Mouse (Mus musculus) midbrain, embryonic 10.5 days (tissue): ENCODE data around the gene Ptgds. TPM values are rescaled to one million over a fixed set of nuclear protein-coding genes. Genes with fewer than 3 reads are reported as not detected.

Source experiments
- DNase-seq: peaks from one replicate; pipeline ENCODE4 v3.0.0-alpha.2; 2017; ENCODE audit warnings: low spot score
- H3K27ac ChIP-seq: fragments of 300-500 bp; sonication (generic); replicated peaks from 2 replicates; pipeline ENCODE4 v1.5.1; 2016; ENCODE audit warnings: mild to moderate bottlenecking
- H3K27me3 ChIP-seq: fragments of 300-500 bp; sonication (generic); 2 replicates; pipeline ENCODE4 v1.6.1; 2016; ENCODE audit warnings: low read depth, mild to moderate bottlenecking; ENCODE audit not compliant: poor library complexity, severe bottlenecking
- H3K36me3 ChIP-seq: fragments of 300-500 bp; sonication (generic); 2 replicates; pipeline ENCODE4 v1.6.1; 2016; ENCODE audit warnings: mild to moderate bottlenecking, moderate library complexity
- H3K4me1 ChIP-seq: fragments of 300-500 bp; sonication (generic); 2 replicates; pipeline ENCODE4 v1.6.1; 2016
- H3K4me3 ChIP-seq: fragments of 300-500 bp; sonication (generic); 2 replicates; pipeline ENCODE4 v1.5.1; 2016; ENCODE audit warnings: mild to moderate bottlenecking, moderate library complexity
- H3K9me3 ChIP-seq: fragments of 300-500 bp; sonication (generic); replicated peaks from 2 replicates; pipeline ENCODE4 v1.6.1; 2016; ENCODE audit warnings: mild to moderate bottlenecking
- WGBS: fragments of 180-500 bp; shearing (Covaris S2); methylation state at CpG from one replicate; pipeline ENCODE4 v1.1.7; 2016; 5-methylcytosine and 5-hydroxymethylcytosine counted together
- polyA plus RNA-seq: library from polyadenylated mRNA; unstranded; fragments of >200 nt; fragmentation: Nextera tagmentation; extraction: Ambion mirVana; gene quantifications from 2 replicates; pipeline ENCODE4 v1.2.1, GENCODE M21; 2016

Ptgds gene
- polyA plus RNA-seq: 0.16 TPM in 1 of 2 replicates, not detected in the other

- WGBS: 65% methylated on average over 6 of the region's 6 CpGs
- H3K27ac ChIP-seq: no peak within 1 kb of the TSS; the same call in 1 of the 2 replicates
- H3K27me3 ChIP-seq: no peaks in the 10 kb centered on the region
- DNase-seq: no peak
- H3K4me3 ChIP-seq: no peak within 1 kb of the TSS
- no peaks in the 10 kb centered on the region for H3K36me3 ChIP-seq
- H3K9me3 ChIP-seq: no peaks in the 10 kb centered on the region
- peaks cover 28% of the 10 kb centered on the region for H3K4me1 ChIP-seq
These were observed at the start of gene Ptgds for GRCm38 (mm10) chr2:25469969-25470368. Gene Ptgds (minus strand): TSS chr2:25470046.

- H3K27ac ChIP-seq: no peak overlapping the region
- H3K27me3 ChIP-seq: no peaks in the 10 kb centered on the region
- no peak for DNase-seq
- peaks cover 14% of the 10 kb centered on the region for H3K36me3 ChIP-seq
- no peaks in the 10 kb centered on the region for H3K4me1 ChIP-seq
- no peaks in the 10 kb centered on the region for H3K9me3 ChIP-seq
- H3K4me3 ChIP-seq: no peak overlapping the region
- WGBS: 61% methylated on average over 3 of the region's 3 CpGs
These were observed 40.1 kb upstream of the Ptgds start for GRCm38 (mm10) chr2:25509912-25510311.

GRCm38 (mm10) chr2:25506964-25507363 lies 37.1 kb upstream of the Ptgds start:
- no peak overlapping the region for H3K27ac ChIP-seq
- H3K4me1 ChIP-seq: peaks cover 6% of the 10 kb centered on the region
- DNase-seq: no peak
- H3K9me3 ChIP-seq: no peaks in the 10 kb centered on the region
- H3K4me3 ChIP-seq: no peak overlapping the region
- peaks cover 41% of the 10 kb centered on the region for H3K36me3 ChIP-seq
- H3K27me3 ChIP-seq: no peaks in the 10 kb centered on the region
- 39% methylated on average over 5 of the region's 5 CpGs for WGBS

GRCm38 (mm10) chr2:25505860-25506259 lies 36.0 kb upstream of the Ptgds start:
- Histone ChIP-seq H3K4me1 (peaks cover 16% of the 10 kb centered on the region), H3K27me3 (no peaks in the 10 kb centered on the region), H3K27ac (no peak overlapping the region), H3K4me3 (no peak overlapping the region), H3K36me3 (peaks cover 41% of the 10 kb centered on the region), H3K9me3 (no peaks in the 10 kb centered on the region)
- no peak for DNase-seq
- 93% methylated on average over 4 of the region's 4 CpGs for WGBS

GRCm38 (mm10) chr2:25505000-25505399 lies 35.2 kb upstream of the Ptgds start:
- peaks cover 21% of the 10 kb centered on the region for H3K4me1 ChIP-seq
- DNase-seq: no peak
- no peaks in the 10 kb centered on the region for H3K9me3 ChIP-seq
- H3K4me3 ChIP-seq: no peak overlapping the region
- no peaks in the 10 kb centered on the region for H3K27me3 ChIP-seq
- H3K36me3 ChIP-seq: peaks cover 41% of the 10 kb centered on the region
- 100% methylated on average over 1 of the region's 1 CpGs for WGBS
- H3K27ac ChIP-seq: no peak overlapping the region

DNA sequence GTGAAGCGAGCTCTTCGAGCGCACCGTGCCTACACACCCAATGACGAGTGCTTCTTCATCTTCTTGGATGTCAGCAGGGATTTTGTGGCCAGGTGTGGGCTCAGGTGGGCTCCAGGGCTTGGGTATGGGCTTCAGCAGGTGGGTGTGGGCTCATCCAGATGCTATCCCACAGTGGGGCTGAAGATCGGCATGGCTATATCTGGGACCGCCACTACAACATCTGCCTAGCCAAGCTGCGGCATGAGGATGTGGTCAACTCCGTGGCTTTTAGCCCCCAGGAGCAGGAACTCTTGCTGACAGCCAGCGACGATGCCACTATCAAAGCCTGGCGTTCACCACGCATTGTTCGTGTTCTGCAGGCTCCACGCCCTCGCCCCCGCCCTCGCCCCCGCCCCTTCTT lies 34.7 kb upstream of the Ptgds start:
- Histone ChIP-seq H3K4me3 (no peak overlapping the region), H3K36me3 (peaks cover 41% of the 10 kb centered on the region), H3K4me1 (peaks cover 24% of the 10 kb centered on the region), H3K9me3 (no peaks in the 10 kb centered on the region), H3K27me3 (no peaks in the 10 kb centered on the region), H3K27ac (no peak overlapping the region)
- WGBS: 97% methylated on average over 19 of the region's 19 CpGs
- DNase-seq: no peak

- Histone ChIP-seq H3K27ac (no peak overlapping the region), H3K4me1 (peaks cover 30% of the 10 kb centered on the region), H3K36me3 (peaks cover 41% of the 10 kb centered on the region), H3K9me3 (no peaks in the 10 kb centered on the region), H3K27me3 (no peaks in the 10 kb centered on the region), H3K4me3 (no peak overlapping the region)
- no peak for DNase-seq
- 84% methylated on average over 3 of the region's 3 CpGs for WGBS
These were observed 32.9 kb upstream of the Ptgds start for GRCm38 (mm10) chr2:25502726-25503125.

GRCm38 (mm10) chr2:25501593-25502486 lies 32.0 kb upstream of the Ptgds start, which contains the start of gene C8g:
Gene C8g (minus strand): TSS chr2:25501719.
- Histone ChIP-seq H3K27me3 (no peaks in the 10 kb centered on the region), H3K36me3 (peaks cover 41% of the 10 kb centered on the region), H3K9me3 (no peaks in the 10 kb centered on the region), H3K4me1 (peaks cover 31% of the 10 kb centered on the region), H3K4me3 (peak within 1 kb of the TSS; percentile 88), H3K27ac (peak within 1 kb of the TSS; percentile 96)
- WGBS: 77% methylated on average over 20 of the region's 20 CpGs
- no peak for DNase-seq

GRCm38 (mm10) chr2:25500576-25501405 lies 30.9 kb upstream of the Ptgds start, which contains the start of gene Fbxw5:
Gene Fbxw5 (plus strand): TSS chr2:25500750.
- H3K9me3 ChIP-seq: no peaks in the 10 kb centered on the region
- H3K4me3 ChIP-seq: peak within 1 kb of the TSS; percentile 88
- H3K36me3 ChIP-seq: peaks cover 36% of the 10 kb centered on the region
- H3K27ac ChIP-seq: peak within 1 kb of the TSS; percentile 96
- peaks cover 31% of the 10 kb centered on the region for H3K4me1 ChIP-seq
- no peaks in the 10 kb centered on the region for H3K27me3 ChIP-seq
- peak; percentile 96 for DNase-seq
- 2% methylated on average over 42 of the region's 44 CpGs for WGBS

DNA sequence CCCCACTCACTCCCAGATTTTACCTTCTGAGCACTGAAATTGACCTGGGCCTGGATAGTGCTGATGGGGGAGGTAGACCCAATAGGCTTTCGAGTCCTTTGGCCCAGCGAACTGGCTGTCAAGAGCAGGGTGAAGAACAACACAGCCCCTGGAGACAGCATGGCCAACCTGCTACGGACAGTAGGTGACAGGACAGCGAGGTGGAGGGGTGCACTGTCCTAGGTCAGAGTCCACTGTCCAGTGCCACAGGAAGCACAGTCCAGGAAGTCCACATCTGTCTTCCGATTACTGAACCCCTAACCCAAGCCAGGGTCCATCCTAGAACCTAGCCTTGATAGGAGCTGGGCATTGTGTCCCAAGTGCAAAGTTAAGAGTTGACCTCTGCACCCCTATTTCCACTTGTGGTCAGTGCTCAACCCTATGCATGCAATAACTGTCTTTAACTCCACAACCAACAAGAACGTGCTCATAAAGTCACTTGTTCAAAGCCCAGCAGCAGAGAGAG lies 30.3 kb upstream of the Ptgds start:
- WGBS: 75% methylated on average over 6 of the region's 6 CpGs
- H3K27ac ChIP-seq: peak overlapping the region; percentile 96

GRCm38 (mm10) chr2:25498622-25499478 lies 29.0 kb upstream of the Ptgds start:
- H3K4me1 ChIP-seq: peaks cover 31% of the 10 kb centered on the region
- 0 out of 2 replicates have a peak overlapping the region, but pooled peaks have one; percentile 12 for H3K4me3 ChIP-seq
- H3K36me3 ChIP-seq: peaks cover 16% of the 10 kb centered on the region
- no peaks in the 10 kb centered on the region for H3K9me3 ChIP-seq
- 76% methylated on average over 15 of the region's 15 CpGs for WGBS
- no peak for DNase-seq
- H3K27ac ChIP-seq: no peak overlapping the region
- no peaks in the 10 kb centered on the region for H3K27me3 ChIP-seq

More for the DNA sequence above, 30.3 kb upstream of the Ptgds start:
- Histone ChIP-seq H3K36me3 (peaks cover 29% of the 10 kb centered on the region), H3K4me1 (peaks cover 31% of the 10 kb centered on the region), H3K4me3 (peak overlapping the region; percentile 88), H3K27me3 (no peaks in the 10 kb centered on the region), H3K9me3 (no peaks in the 10 kb centered on the region)
- no peak for DNase-seq
